Mouse (Mus musculus): ENCODE measurements around the gene Dclk1. TPM values are rescaled to one million over a fixed set of nuclear protein-coding genes. Genes with fewer than 3 reads are reported as not detected.

Gene Dclk1
- polyA plus RNA-seq, 1 experiment from 2014 or later = 234 TPM

GRCm38 (mm10) chr3:55531204-55532044 is 289.3 kb downstream of the Dclk1 start:
- H3K36me3 ChIP-seq (ENCODE audit: control insufficient read depth, insufficient read depth, low read length) = no peaks in the 10 kb centered on the region
- no peaks in the 10 kb centered on the region for H3K9me3 ChIP-seq (ENCODE audit: control insufficient read depth, low read length)
- H3K27ac ChIP-seq (ENCODE audit: low read depth, low read length) = peak overlapping the region; percentile 30
- 76% methylated on average over 14 of the region's 14 CpGs for WGBS
- no peak overlapping the region for H3K9ac ChIP-seq (ENCODE audit: low read depth, low read length)
- no peak overlapping the region for H3K4me3 ChIP-seq (ENCODE audit: low read length)
- no peak overlapping the region for H3K4me2 ChIP-seq (ENCODE audit: low read length)
- ATAC-seq = no peak
- H3K27me3 ChIP-seq (replicated peaks; ENCODE audit: control insufficient read depth, insufficient read depth, low read length) = no peaks in the 10 kb centered on the region
- peaks cover 22% of the 10 kb centered on the region for H3K4me1 ChIP-seq (ENCODE audit: control insufficient read depth, insufficient read depth, low read depth, low read length)

- Histone ChIP-seq H3K4me3 (ENCODE audit: low read length) (no peak overlapping the region), H3K4me1 (ENCODE audit: control insufficient read depth, insufficient read depth, low read depth, low read length) (peaks cover 14% of the 10 kb centered on the region), H3K27me3 (replicated peaks; ENCODE audit: control insufficient read depth, insufficient read depth, low read length) (no peaks in the 10 kb centered on the region), H3K36me3 (ENCODE audit: control insufficient read depth, insufficient read depth, low read length) (no peaks in the 10 kb centered on the region), H3K9ac (ENCODE audit: low read depth, low read length) (no peak overlapping the region), H3K27ac (ENCODE audit: low read depth, low read length) (no peak overlapping the region), H3K9me3 (ENCODE audit: control insufficient read depth, low read length) (no peaks in the 10 kb centered on the region), H3K4me2 (ENCODE audit: low read length) (no peak overlapping the region)
- no peak for ATAC-seq
- 81% methylated on average over 17 of the region's 17 CpGs for WGBS
These were observed 290.2 kb downstream of the Dclk1 start for GRCm38 (mm10) chr3:55532175-55532973.

- H3K4me3 ChIP-seq (ENCODE audit: low read length) = no peak overlapping the region
- 69% methylated on average over 9 of the region's 9 CpGs for WGBS
- H3K27ac ChIP-seq (ENCODE audit: low read depth, low read length) = no peak overlapping the region
- H3K27me3 ChIP-seq (replicated peaks; ENCODE audit: control insufficient read depth, insufficient read depth, low read length) = no peaks in the 10 kb centered on the region
- H3K4me2 ChIP-seq (ENCODE audit: low read length) = no peak overlapping the region
- no peak overlapping the region for H3K9ac ChIP-seq (ENCODE audit: low read depth, low read length)
- no peaks in the 10 kb centered on the region for H3K36me3 ChIP-seq (ENCODE audit: control insufficient read depth, insufficient read depth, low read length)
- H3K4me1 ChIP-seq (ENCODE audit: control insufficient read depth, insufficient read depth, low read depth, low read length) = peaks cover 13% of the 10 kb centered on the region
- ATAC-seq = no peak
- no peaks in the 10 kb centered on the region for H3K9me3 ChIP-seq (ENCODE audit: control insufficient read depth, low read length)
These were observed 293.5 kb downstream of the Dclk1 start for GRCm38 (mm10) chr3:55535591-55536200.

- Histone ChIP-seq H3K9me3 (ENCODE audit: control insufficient read depth, low read length) (no peaks in the 10 kb centered on the region), H3K4me3 (ENCODE audit: low read length) (no peak overlapping the region), H3K9ac (ENCODE audit: low read depth, low read length) (no peak overlapping the region), H3K36me3 (ENCODE audit: control insufficient read depth, insufficient read depth, low read length) (no peaks in the 10 kb centered on the region), H3K4me1 (ENCODE audit: control insufficient read depth, insufficient read depth, low read depth, low read length) (peaks cover 6% of the 10 kb centered on the region), H3K27ac (ENCODE audit: low read depth, low read length) (peak overlapping the region; percentile 34; the same call in 1 of the 2 replicates), H3K4me2 (ENCODE audit: low read length) (no peak overlapping the region), H3K27me3 (replicated peaks; ENCODE audit: control insufficient read depth, insufficient read depth, low read length) (no peaks in the 10 kb centered on the region)
- 58% methylated on average over 6 of the region's 6 CpGs for WGBS
- ATAC-seq = no peak
These were observed 294.7 kb downstream of the Dclk1 start for GRCm38 (mm10) chr3:55536901-55537300.

- Histone ChIP-seq H3K9ac (ENCODE audit: low read depth, low read length) (no peak overlapping the region), H3K9me3 (ENCODE audit: control insufficient read depth, low read length) (no peaks in the 10 kb centered on the region), H3K4me1 (ENCODE audit: control insufficient read depth, insufficient read depth, low read depth, low read length) (peaks cover 10% of the 10 kb centered on the region), H3K4me3 (ENCODE audit: low read length) (no peak overlapping the region), H3K27ac (ENCODE audit: low read depth, low read length) (peak overlapping the region; percentile 25; the same call in 1 of the 2 replicates), H3K27me3 (replicated peaks; ENCODE audit: control insufficient read depth, insufficient read depth, low read length) (no peaks in the 10 kb centered on the region), H3K4me2 (ENCODE audit: low read length) (no peak overlapping the region), H3K36me3 (ENCODE audit: control insufficient read depth, insufficient read depth, low read length) (no peaks in the 10 kb centered on the region)
- WGBS = 61% methylated on average over 5 of the region's 5 CpGs
- no peak for ATAC-seq
These were observed 295.6 kb downstream of the Dclk1 start for GRCm38 (mm10) chr3:55537714-55538113.

GRCm38 (mm10) chr3:55539400-55539799 is 297.2 kb downstream of the Dclk1 start:
- no peak overlapping the region for H3K4me2 ChIP-seq (ENCODE audit: low read length)
- 51% methylated on average over 4 of the region's 4 CpGs for WGBS
- H3K9me3 ChIP-seq (ENCODE audit: control insufficient read depth, low read length) = no peaks in the 10 kb centered on the region
- peaks cover 20% of the 10 kb centered on the region for H3K4me1 ChIP-seq (ENCODE audit: control insufficient read depth, insufficient read depth, low read depth, low read length)
- peak overlapping the region; percentile 77 for H3K27ac ChIP-seq (ENCODE audit: low read depth, low read length)
- H3K36me3 ChIP-seq (ENCODE audit: control insufficient read depth, insufficient read depth, low read length) = no peaks in the 10 kb centered on the region
- no peaks in the 10 kb centered on the region for H3K27me3 ChIP-seq (replicated peaks; ENCODE audit: control insufficient read depth, insufficient read depth, low read length)
- no peak overlapping the region for H3K4me3 ChIP-seq (ENCODE audit: low read length)
- no peak overlapping the region for H3K9ac ChIP-seq (ENCODE audit: low read depth, low read length)
- no peak for ATAC-seq

- no peak overlapping the region for H3K4me3 ChIP-seq (ENCODE audit: low read length)
- no peak overlapping the region; the same call in 1 of the 2 replicates for H3K9ac ChIP-seq (ENCODE audit: low read depth, low read length)
- H3K4me1 ChIP-seq (ENCODE audit: control insufficient read depth, insufficient read depth, low read depth, low read length) = peaks cover 21% of the 10 kb centered on the region
- no peaks in the 10 kb centered on the region for H3K36me3 ChIP-seq (ENCODE audit: control insufficient read depth, insufficient read depth, low read length)
- 64% methylated on average over 12 of the region's 12 CpGs for WGBS
- H3K27me3 ChIP-seq (replicated peaks; ENCODE audit: control insufficient read depth, insufficient read depth, low read length) = no peaks in the 10 kb centered on the region
- no peak; the same call in 1 of the 2 replicates for ATAC-seq
- H3K27ac ChIP-seq (ENCODE audit: low read depth, low read length) = peak overlapping the region; percentile 77
- H3K4me2 ChIP-seq (ENCODE audit: low read length) = peak overlapping the region; percentile 3; the same call in 1 of the 2 replicates
- no peaks in the 10 kb centered on the region for H3K9me3 ChIP-seq (ENCODE audit: control insufficient read depth, low read length)
These were observed 297.7 kb downstream of the Dclk1 start for GRCm38 (mm10) chr3:55539811-55540293.

GRCm38 (mm10) chr3:55540406-55541140 is 298.4 kb downstream of the Dclk1 start:
- no peaks in the 10 kb centered on the region for H3K27me3 ChIP-seq (replicated peaks; ENCODE audit: control insufficient read depth, insufficient read depth, low read length)
- H3K4me1 ChIP-seq (ENCODE audit: control insufficient read depth, insufficient read depth, low read depth, low read length) = peaks cover 21% of the 10 kb centered on the region
- no peak overlapping the region for H3K4me3 ChIP-seq (ENCODE audit: low read length)
- H3K27ac ChIP-seq (ENCODE audit: low read depth, low read length) = peak overlapping the region; percentile 20
- peak; percentile 28; the same call in 1 of the 2 replicates for ATAC-seq
- no peaks in the 10 kb centered on the region for H3K9me3 ChIP-seq (ENCODE audit: control insufficient read depth, low read length)
- no peaks in the 10 kb centered on the region for H3K36me3 ChIP-seq (ENCODE audit: control insufficient read depth, insufficient read depth, low read length)
- 81% methylated on average over 6 of the region's 6 CpGs for WGBS
- H3K4me2 ChIP-seq (ENCODE audit: low read length) = no peak overlapping the region
- no peak overlapping the region for H3K9ac ChIP-seq (ENCODE audit: low read depth, low read length)
